Mouse (Mus musculus) CH12.LX (cell line): Measurements from ENCODE around the gene Vmn2r15. TPM values are rescaled to one million over a fixed set of nuclear protein-coding genes. Genes with fewer than 3 reads are reported as not detected.

Source experiments
- polyA plus RNA-seq: library from polyadenylated mRNA; unstranded; fragments of >175 nt; gene quantifications from 2 replicates; pipeline ENCODE4 v1.2.1, GENCODE M21; 2012; ENCODE audit warnings: low read depth; ENCODE audit not compliant: insufficient read length
- total RNA-seq, 2 experiments: library from RNA; depleted of rRNA; stranded (reverse); fragments of 300-350 nt in 1 of 2; fragments of >200 nt in 1 of 2; gene quantifications; 2 replicates each; pipeline ENCODE4 v1.2.3; 2012 to 2014

Vmn2r15 gene
- total and polyA plus RNA-seq, 3 experiments: not detected

Other genes starting within 250 kb of the Vmn2r15 start
- gene Vmn2r11, start 238.1 kb downstream of the Vmn2r15 start, total RNA-seq (2012; rRNA removed): not detected in 2 replicates
- not detected in 2 replicates for gene Vmn2r11, start 238.1 kb downstream of the Vmn2r15 start, total RNA-seq (2014; rRNA removed)
- gene Vmn2r11, start 238.1 kb downstream of the Vmn2r15 start, polyA plus RNA-seq: not detected in 2 replicates
- not detected in 2 replicates for gene Vmn2r12, start 199.7 kb downstream of the Vmn2r15 start, total RNA-seq (2012; rRNA removed)
- gene Vmn2r12, start 199.7 kb downstream of the Vmn2r15 start, total RNA-seq (2014; rRNA removed): not detected in 2 replicates
- not detected in 2 replicates for gene Vmn2r12, start 199.7 kb downstream of the Vmn2r15 start, polyA plus RNA-seq
- not detected in 2 replicates for gene Vmn2r13, start 105.4 kb downstream of the Vmn2r15 start, total RNA-seq (2012; rRNA removed)
- not detected in 2 replicates for gene Vmn2r13, start 105.4 kb downstream of the Vmn2r15 start, total RNA-seq (2014; rRNA removed)
- not detected in 2 replicates for gene Vmn2r13, start 105.4 kb downstream of the Vmn2r15 start, polyA plus RNA-seq
- gene Vmn2r14, start 72.9 kb downstream of the Vmn2r15 start, total RNA-seq (2012; rRNA removed): not detected in 2 replicates
- not detected in 2 replicates for gene Vmn2r14, start 72.9 kb downstream of the Vmn2r15 start, total RNA-seq (2014; rRNA removed)
- not detected in 2 replicates for gene Vmn2r14, start 72.9 kb downstream of the Vmn2r15 start, polyA plus RNA-seq
- not detected in 2 replicates for gene Vmn2r16, start 32.5 kb upstream of the Vmn2r15 start, total RNA-seq (2012; rRNA removed)
- not detected in 2 replicates for gene Vmn2r16, start 32.5 kb upstream of the Vmn2r15 start, total RNA-seq (2014; rRNA removed)
- not detected in 2 replicates for gene Vmn2r16, start 32.5 kb upstream of the Vmn2r15 start, polyA plus RNA-seq
- gene Vmn2r17, start 122.0 kb upstream of the Vmn2r15 start, total RNA-seq (2012; rRNA removed): not detected in 2 replicates
- not detected in 2 replicates for gene Vmn2r17, start 122.0 kb upstream of the Vmn2r15 start, total RNA-seq (2014; rRNA removed)
- gene Vmn2r17, start 122.0 kb upstream of the Vmn2r15 start, polyA plus RNA-seq: not detected in 2 replicates